Mouse (Mus musculus) myocyte (in vitro differentiated cells): ENCODE measurements around the gene Trpm5. TPM values are rescaled to one million over a fixed set of nuclear protein-coding genes. Genes with fewer than 3 reads are reported as not detected.
A peak's percentile ranks its signal among the peaks of the same experiment; 100 is the strongest.

Experiments
- H3K27me3 ChIP-seq: one replicate; pipeline ENCODE4 v1.6.1; 2011; ENCODE audit not compliant: control insufficient read depth, insufficient read depth, insufficient read length
- H3K36me3 ChIP-seq: one replicate; pipeline ENCODE4 v1.6.1; 2011; ENCODE audit not compliant: control insufficient read depth, insufficient read depth
- H3K4me2 ChIP-seq: one replicate; pipeline ENCODE4 v1.6.1; 2011; ENCODE audit warnings: low read depth, control low read depth
- H3K4me3 ChIP-seq: one replicate; pipeline ENCODE4 v1.5.1; 2011; ENCODE audit warnings: mild to moderate bottlenecking, control low read depth, moderate library complexity
- H3K79me2 ChIP-seq: one replicate; pipeline ENCODE4 v1.6.1; 2011; ENCODE audit not compliant: control insufficient read depth, insufficient read depth
- H3ac ChIP-seq: one replicate; pipeline ENCODE4 v1.6.1; 2011; ENCODE audit not compliant: control insufficient read depth, insufficient read length
- CEBPB ChIP-seq: IDR thresholded peaks from 2 replicates; pipeline ENCODE4 v1.6.1; 2011; ENCODE audit warnings: mild to moderate bottlenecking, moderate library complexity; ENCODE audit not compliant: poor library complexity, insufficient read depth, severe bottlenecking
- E2F4 ChIP-seq: IDR thresholded peaks from one replicate; pipeline ENCODE4 v1.6.1; 2011; ENCODE audit warnings: mild to moderate bottlenecking, control low read depth, moderate library complexity; ENCODE audit not compliant: insufficient read depth
- MAX ChIP-seq: IDR thresholded peaks from one replicate; pipeline ENCODE4 v1.6.1; 2011; ENCODE audit warnings: low read depth, mild to moderate bottlenecking, control low read depth
- MYOD1 ChIP-seq, 3 experiments: IDR thresholded peaks; one replicate each; pipeline ENCODE4 v1.6.1; 2011; ENCODE audit warnings: control low read depth in 2 of 3, low read depth in 2 of 3, mild to moderate bottlenecking in 2 of 3, moderate library complexity in 1 of 3; ENCODE audit not compliant: insufficient read length in 2 of 3, control insufficient read depth in 1 of 3
- MYOG ChIP-seq, 3 experiments: IDR thresholded peaks; one replicate each; pipeline ENCODE4 v1.6.1; 2011; ENCODE audit warnings: control low read depth in 2 of 3, low read depth in 2 of 3, mild to moderate bottlenecking in 2 of 3; ENCODE audit not compliant: insufficient read length in 2 of 3, control insufficient read depth in 1 of 3, insufficient read depth in 1 of 3
- POLR2A ChIP-seq: IDR thresholded peaks from one replicate; pipeline ENCODE4 v1.6.1; 2011; ENCODE audit warnings: low read depth, mild to moderate bottlenecking, control low read depth, moderate library complexity; ENCODE audit not compliant: insufficient read length
- POLR2AphosphoS2 ChIP-seq: IDR thresholded peaks from one replicate; pipeline ENCODE4 v1.6.1; 2011; ENCODE audit warnings: low read depth, control low read depth; ENCODE audit not compliant: insufficient read length
- REST ChIP-seq: IDR thresholded peaks from one replicate; pipeline ENCODE4 v1.6.1; 2011; ENCODE audit warnings: mild to moderate bottlenecking, control low read depth, moderate library complexity; ENCODE audit not compliant: insufficient read depth, insufficient read length
- SRF ChIP-seq: IDR thresholded peaks from one replicate; pipeline ENCODE4 v1.6.1; 2011; ENCODE audit warnings: low read depth; ENCODE audit not compliant: control insufficient read depth, insufficient read length
- TCF12 ChIP-seq: IDR thresholded peaks from one replicate; pipeline ENCODE4 v1.6.1; 2011; ENCODE audit warnings: mild to moderate bottlenecking, control low read depth; ENCODE audit not compliant: poor library complexity, insufficient read depth, severe bottlenecking
- TCF3 ChIP-seq: IDR thresholded peaks from one replicate; pipeline ENCODE4 v1.6.1; 2011; ENCODE audit warnings: low read depth, control low read depth; ENCODE audit not compliant: insufficient read length
- USF1 ChIP-seq: IDR thresholded peaks from one replicate; pipeline ENCODE4 v1.6.1; 2011; ENCODE audit warnings: low read depth, mild to moderate bottlenecking, control low read depth, moderate library complexity
- polyA plus RNA-seq: library from polyadenylated mRNA; unstranded; fragments of >200 nt; fragmentation: generic; extraction: Trizol; gene quantifications from one replicate; pipeline ENCODE4 v1.2.1, GENCODE M21; 2012; ENCODE audit warnings: missing spikeins

Gene Trpm5
- polyA plus RNA-seq, 1 experiment: 6.9 TPM

GRCm38 (mm10) chr7:143082024-143082423, 12.4 kb downstream of the Trpm5 start:
- H3K79me2 ChIP-seq: no peaks in the 10 kb centered on the region
- no peaks in the 10 kb centered on the region for H3K36me3 ChIP-seq
- H3K4me2 ChIP-seq: no peak overlapping the region
- no peak overlapping the region for H3ac ChIP-seq
- H3K4me3 ChIP-seq: no peak overlapping the region
- TF ChIP-seq TCF12: no peak
- peak; percentile 11 for TF ChIP-seq USF1
- peak in 1 of 3 experiments; percentile 47 for TF ChIP-seq MYOD1 (IDR thresholded peaks at IDR 0.05; ENCODE audit: control insufficient read depth in 1 of 3, insufficient read length in 2 of 3, low read depth in 2 of 3)
- H3K27me3 ChIP-seq: peaks cover 8% of the 10 kb centered on the region

GRCm38 (mm10) chr7:143077351-143077750, 17.1 kb downstream of the Trpm5 start:
- H3K36me3 ChIP-seq: no peaks in the 10 kb centered on the region
- no peak overlapping the region for H3K4me3 ChIP-seq

GRCm38 (mm10) chr7:143075394-143075793, 19.0 kb downstream of the Trpm5 start:
- no peak overlapping the region for H3K4me2 ChIP-seq
- peaks cover 5% of the 10 kb centered on the region for H3K27me3 ChIP-seq
- H3K4me3 ChIP-seq: no peak overlapping the region
- H3ac ChIP-seq: no peak overlapping the region
- H3K36me3 ChIP-seq: no peaks in the 10 kb centered on the region
- no peak for TF ChIP-seq SRF
- no peak for TF ChIP-seq CEBPB
- TF ChIP-seq REST: no peak
- no peak for TF ChIP-seq MYOG (IDR thresholded peaks at IDR 0.05; ENCODE audit: control insufficient read depth in 1 of 3, insufficient read depth in 1 of 3, insufficient read length in 2 of 3, low read depth in 2 of 3)
- TF ChIP-seq POLR2A: no peak
- no peak for TF ChIP-seq MAX
- no peak for TF ChIP-seq MYOD1 (IDR thresholded peaks at IDR 0.05; ENCODE audit: control insufficient read depth in 1 of 3, insufficient read length in 2 of 3, low read depth in 2 of 3)
- TF ChIP-seq TCF3: no peak
- no peak for TF ChIP-seq TCF12
- TF ChIP-seq USF1: no peak
- no peak for TF ChIP-seq POLR2AphosphoS2
- no peak for TF ChIP-seq E2F4
- H3K79me2 ChIP-seq: peaks cover 2% of the 10 kb centered on the region

More at GRCm38 (mm10) chr7:143077351-143077750, 17.1 kb downstream of the Trpm5 start:
- peaks cover 8% of the 10 kb centered on the region for H3K27me3 ChIP-seq
- no peaks in the 10 kb centered on the region for H3K79me2 ChIP-seq
- TF ChIP-seq POLR2A (no peak), CEBPB (no peak), MYOG (IDR thresholded peaks at IDR 0.05; ENCODE audit: control insufficient read depth in 1 of 3, insufficient read depth in 1 of 3, insufficient read length in 2 of 3, low read depth in 2 of 3) (no peak), REST (no peak), MAX (no peak), SRF (no peak), USF1 (no peak), TCF3 (no peak), E2F4 (no peak), TCF12 (no peak), POLR2AphosphoS2 (no peak)
- H3ac ChIP-seq: no peak overlapping the region
- H3K4me2 ChIP-seq: no peak overlapping the region

- no peak overlapping the region for H3K4me2 ChIP-seq
- H3K4me3 ChIP-seq: no peak overlapping the region
- no peak for TF ChIP-seq TCF12
- no peak for TF ChIP-seq E2F4
- TF ChIP-seq SRF: no peak
- no peak for TF ChIP-seq REST
- no peak for TF ChIP-seq POLR2A
- no peak overlapping the region for H3ac ChIP-seq
- peaks cover 7% of the 10 kb centered on the region for H3K36me3 ChIP-seq
- peaks cover 12% of the 10 kb centered on the region for H3K79me2 ChIP-seq
- H3K27me3 ChIP-seq: no peaks in the 10 kb centered on the region
Measured at GRCm38 (mm10) chr7:143073086-143073485, 21.4 kb downstream of the Trpm5 start.

GRCm38 (mm10) chr7:143072605-143073004, 21.8 kb downstream of the Trpm5 start:
- Histone ChIP-seq H3K27me3 (no peaks in the 10 kb centered on the region), H3K4me3 (no peak overlapping the region), H3ac (no peak overlapping the region), H3K4me2 (no peak overlapping the region), H3K36me3 (peaks cover 12% of the 10 kb centered on the region), H3K79me2 (peaks cover 12% of the 10 kb centered on the region)
- TF ChIP-seq MYOG (IDR thresholded peaks at IDR 0.05; ENCODE audit: control insufficient read depth in 1 of 3, insufficient read depth in 1 of 3, insufficient read length in 2 of 3, low read depth in 2 of 3) (no peak), USF1 (no peak), TCF3 (no peak), POLR2AphosphoS2 (no peak), CEBPB (no peak), SRF (no peak), MYOD1 (IDR thresholded peaks at IDR 0.05; ENCODE audit: control insufficient read depth in 1 of 3, insufficient read length in 2 of 3, low read depth in 2 of 3) (no peak), MAX (no peak), E2F4 (no peak), TCF12 (no peak), POLR2A (no peak), REST (no peak)
